Mouse (Mus musculus): ENCODE measurements around the gene Gm38392.

The Gm38392 gene

GRCm38 (mm10) chr3:88197741-88198504 is 89.1 kb downstream of the Gm38392 start:
- no peak for DNase-seq

Measured in right cerebral cortex, postnatal 4 days (tissue).